Mouse (Mus musculus): ENCODE data around the gene Rundc3a.
A peak's percentile ranks its signal among the peaks of the same experiment; 100 is the strongest.

Rundc3a gene

DNA sequence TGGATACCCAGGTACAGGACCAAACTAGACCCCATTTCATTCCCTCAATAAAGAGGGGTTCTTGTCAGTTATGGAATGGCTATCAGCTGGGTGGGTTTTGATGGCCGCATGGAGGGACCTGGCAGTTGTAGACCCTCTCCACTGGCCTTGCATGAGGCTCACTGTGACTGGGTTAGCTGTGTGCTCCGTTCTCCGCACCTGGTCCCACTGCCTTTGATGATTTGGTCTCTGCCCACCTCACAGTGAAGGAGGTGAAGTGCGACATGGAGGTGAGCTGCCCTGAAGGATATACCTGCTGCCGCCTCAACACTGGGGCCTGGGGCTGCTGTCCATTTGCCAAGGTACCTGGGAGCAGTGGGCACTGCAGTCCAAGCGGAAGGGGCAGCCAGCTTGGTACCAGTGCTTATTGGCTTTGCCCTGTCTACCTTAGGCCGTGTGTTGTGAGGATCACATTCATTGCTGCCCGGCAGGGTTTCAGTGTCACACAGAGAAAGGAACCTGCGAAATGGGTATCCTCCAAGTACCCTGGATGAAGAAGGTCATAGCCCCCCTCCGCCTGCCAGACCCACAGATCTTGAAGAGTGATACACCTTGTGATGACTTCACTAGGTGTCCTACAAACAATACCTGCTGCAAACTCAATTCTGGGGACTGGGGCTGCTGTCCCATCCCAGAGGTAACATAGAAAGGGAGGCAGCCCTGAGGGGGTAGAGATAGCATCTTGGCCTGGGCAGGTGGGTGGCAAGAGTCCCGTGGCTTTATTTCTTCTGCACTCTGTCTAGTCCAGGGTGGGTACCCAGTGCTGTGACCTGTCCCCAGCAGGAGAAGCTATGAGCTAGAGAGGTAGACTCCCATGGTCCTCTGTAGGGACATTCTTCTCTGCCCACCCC lies 41.9 kb downstream of the Rundc3a start:
- DNase-seq (ENCODE audit: low spot score): no peak

DNA sequence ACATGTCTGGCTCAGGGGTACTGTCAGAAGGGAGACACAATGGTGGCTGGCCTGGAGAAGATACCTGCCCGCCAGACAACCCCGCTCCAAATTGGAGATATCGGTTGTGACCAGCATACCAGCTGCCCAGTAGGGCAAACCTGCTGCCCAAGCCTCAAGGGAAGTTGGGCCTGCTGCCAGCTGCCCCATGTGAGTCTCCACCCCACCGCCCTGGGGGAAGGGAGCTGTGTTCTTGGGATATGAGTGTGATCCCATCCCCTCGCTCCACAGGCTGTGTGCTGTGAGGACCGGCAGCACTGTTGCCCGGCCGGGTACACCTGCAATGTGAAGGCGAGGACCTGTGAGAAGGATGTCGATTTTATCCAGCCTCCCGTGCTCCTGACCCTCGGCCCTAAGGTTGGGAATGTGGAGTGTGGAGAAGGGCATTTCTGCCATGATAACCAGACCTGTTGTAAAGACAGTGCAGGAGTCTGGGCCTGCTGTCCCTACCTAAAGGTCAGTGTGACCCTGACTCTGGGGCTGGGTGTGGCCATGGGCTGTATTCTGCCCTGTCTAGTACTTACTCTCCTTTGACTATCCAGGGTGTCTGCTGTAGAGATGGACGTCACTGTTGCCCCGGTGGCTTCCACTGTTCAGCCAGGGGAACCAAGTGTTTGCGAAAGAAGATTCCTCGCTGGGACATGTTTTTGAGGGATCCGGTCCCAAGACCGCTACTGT lies 42.7 kb downstream of the Rundc3a start:
- DNase-seq (ENCODE audit: low spot score): no peak

DNA sequence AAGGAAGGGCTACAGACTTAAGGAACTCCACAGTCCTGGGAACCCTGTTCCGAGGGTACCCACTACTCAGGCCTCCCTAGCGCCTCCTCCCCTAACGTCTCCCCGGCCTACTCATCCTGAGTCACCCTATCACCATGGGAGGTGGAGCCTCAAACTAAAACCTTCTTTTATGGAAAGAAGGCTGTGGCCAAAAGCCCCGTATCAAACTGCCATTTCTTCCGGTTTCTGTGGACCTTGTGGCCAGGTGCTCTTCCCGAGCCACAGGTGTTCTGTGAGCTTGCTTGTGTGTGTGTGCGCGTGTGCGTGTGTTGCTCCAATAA lies 43.2 kb downstream of the Rundc3a start:
- DNase-seq (ENCODE audit: low spot score): no peak

DNA sequence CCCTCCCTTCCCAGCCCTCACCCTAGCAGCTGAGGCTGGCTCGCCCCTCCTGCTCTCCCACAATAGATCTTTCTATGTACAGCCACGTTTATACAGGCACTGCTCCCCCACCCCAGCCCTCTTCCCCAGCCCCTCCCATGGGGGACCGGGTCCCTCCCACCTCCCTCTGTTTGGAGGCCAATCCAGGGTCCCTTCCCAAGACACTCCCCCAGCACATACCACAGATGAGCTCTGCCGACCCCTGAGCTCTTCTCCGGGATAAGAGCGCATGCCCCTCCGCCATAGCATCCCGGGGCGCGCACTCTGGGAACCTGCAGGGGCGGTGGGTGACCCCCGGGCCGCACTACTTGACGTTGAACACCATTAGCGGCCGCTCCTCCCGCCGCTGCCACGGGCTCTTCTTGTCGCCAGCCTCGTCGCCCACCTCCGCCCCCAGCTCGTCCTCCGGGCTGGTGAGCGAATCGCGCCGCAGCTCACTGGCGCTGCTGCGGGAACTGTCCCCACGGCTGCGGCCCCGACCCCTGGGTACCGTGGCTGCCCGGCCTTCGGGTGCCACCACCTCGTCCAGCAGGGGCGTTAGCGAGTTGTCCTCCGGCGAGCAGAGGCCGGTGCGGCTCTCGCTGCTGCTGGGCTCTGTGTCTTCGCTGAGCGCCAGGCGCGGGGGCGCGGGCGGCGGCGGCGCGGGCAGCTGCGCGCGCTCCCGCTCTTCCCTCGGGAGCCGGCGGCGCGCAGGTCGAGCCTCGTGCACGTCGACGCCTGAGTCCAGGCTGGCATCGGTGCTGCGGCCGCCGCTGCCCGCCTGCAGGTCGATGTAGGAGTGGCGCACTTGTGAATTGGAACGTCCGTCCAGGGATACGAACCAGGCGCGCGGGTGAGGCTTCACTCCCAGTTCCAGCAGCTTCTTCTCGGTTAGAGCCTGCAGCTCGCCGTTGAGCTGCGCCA lies 44.2 kb downstream of the Rundc3a start:
- peak; percentile 58 for DNase-seq (ENCODE audit: low spot score)

DNA sequence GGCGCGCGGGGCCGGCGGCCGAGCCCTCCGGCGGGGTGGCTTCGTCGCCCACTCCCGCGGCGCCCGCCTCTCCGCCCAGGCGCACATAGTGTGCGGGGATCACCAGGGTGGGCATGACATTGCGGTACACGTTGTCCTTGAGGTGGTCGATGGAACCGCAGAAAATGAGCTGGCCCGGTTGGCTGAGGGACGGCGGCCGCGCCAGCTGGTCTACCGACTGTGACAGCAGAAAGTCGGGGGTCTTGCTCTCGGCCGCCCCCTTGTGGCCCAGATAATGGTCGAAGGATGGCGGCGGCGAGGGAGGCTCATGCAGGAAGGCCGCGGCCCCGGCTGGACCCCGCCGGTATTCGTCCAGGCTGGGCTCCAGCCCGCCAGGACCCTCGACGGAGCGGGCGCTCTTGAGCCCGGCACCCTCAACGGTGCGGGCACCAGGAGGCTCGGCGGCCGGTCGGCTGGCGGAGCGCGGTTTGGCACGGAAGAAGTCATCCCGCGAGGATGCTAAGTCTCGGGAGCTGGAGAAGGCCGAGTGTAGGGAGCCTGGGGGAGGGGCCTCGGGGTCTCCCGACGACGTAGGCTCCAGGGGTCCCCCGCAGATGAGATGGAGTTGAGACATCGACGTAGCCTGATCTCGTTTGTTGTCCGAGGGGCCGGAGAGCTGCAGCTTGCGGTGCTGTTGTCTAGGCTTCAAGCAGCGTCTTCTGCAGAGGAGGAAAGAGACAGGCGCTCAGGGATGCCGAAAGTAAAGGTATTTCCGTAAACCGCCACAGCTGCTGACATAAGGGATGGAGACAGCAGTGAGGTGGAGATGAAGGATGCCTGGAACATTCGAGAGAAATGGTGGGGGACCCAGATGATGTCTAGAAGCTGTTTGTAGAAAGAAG lies 45.2 kb downstream of the Rundc3a start:
- peak; percentile 80 for DNase-seq (ENCODE audit: low spot score)

DNA sequence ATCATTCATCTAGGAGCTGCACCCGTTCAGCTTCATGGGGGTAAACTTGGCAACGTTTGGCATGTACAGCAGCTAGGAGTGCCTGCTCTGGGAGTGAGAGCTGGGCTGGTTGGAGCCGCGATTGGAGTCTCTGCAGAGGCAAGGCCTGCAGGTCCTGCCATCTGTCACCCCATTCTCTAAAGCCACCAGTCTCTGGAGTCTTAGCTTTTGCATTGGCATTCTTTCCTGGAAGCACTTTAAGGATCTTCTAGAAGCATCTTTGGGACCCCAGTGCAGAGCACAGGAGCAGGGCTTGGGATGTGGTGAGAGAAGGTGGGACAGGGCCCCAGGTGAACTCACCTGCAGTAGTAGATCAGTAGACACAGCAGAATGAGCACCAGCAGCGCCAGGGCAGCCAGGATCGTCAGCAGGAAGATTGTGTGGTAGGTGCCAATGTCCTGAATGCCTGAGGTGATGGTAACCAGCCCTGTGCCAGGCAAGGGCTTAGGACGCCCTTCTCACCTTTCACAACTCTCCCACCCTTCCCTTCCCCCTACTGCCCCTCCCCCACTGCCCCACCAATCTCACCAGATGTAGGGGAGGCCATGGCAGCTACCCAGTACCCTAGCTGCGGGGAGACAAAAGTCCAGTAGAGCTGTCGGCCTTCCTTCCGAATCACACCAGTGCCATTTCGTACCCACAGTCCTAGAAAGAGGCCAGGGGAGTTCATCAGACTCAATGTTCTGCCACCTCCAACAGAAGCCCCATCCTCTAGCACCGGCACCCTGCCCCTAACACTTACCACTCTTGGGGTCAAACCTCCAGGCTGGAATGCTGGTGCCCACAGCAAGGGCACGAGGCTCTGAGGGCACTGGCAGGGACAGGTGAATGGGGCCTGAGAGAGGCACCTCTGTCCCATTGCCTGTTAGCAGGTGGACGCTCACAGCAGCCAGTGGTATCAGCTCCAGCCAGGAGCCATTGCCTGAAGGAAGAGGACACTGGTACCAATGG lies 46.2 kb downstream of the Rundc3a start:
- no peak for DNase-seq (ENCODE audit: low spot score)

DNA sequence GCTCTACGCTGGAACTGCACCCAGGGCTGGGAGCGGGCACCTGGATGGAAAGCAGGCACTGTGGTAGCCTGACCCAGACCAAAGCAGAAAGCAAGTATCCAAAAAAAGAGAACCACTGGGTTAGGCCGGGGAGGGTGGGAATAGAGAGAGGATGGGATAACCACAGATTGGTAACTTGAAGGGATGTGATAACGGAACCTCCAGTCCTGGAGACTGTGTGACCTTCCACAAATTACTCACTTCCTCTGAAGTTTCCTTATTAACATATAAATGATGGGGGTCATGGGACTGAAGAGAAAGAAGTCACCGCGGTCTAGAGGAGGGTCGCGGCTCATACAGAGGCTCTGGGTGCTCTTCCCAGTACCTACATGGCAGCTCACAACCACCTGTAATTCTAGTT lies 47.1 kb downstream of the Rundc3a start:
- no peak for DNase-seq (ENCODE audit: low spot score)

DNA sequence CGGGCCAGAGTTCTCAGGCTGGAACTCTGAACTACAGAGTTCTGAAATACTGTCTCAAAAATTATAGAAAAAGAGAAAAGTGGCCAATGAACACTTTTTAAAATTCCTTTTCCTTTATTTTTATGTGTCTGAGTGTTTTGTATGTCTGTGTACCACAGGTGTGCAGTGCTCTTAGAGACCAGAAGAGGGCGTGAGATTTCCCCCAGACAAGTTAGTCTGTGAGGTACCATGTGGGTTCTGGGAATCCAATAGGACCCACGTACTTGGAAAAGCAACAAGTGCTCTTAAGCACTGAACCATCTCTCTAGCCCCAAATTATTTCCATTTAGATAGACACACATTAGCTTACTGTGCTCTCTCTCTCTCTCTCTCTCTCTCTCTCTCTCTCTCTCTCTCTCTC lies 48.2 kb downstream of the Rundc3a start:
- DNase-seq (ENCODE audit: low spot score): no peak

DNA sequence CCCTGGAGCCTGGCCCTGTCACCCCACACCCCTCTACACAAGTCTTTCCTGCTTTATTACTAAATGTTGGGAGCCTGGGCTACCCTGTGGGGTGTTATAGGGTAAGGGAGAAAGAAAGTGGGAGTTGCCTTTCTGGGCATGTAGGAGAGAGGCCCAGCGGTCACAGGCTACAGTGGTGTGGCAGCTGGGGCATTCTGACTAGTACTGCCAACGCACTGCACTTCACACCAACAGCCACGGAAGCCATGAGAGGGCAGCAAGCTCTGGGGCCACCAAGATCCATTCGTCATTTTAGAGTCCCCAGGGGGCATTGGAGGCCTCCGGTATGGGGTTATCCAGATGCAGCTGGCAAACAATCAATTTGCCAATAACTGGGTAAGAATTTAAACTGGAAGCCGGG lies 48.9 kb downstream of the Rundc3a start:
- no peak for DNase-seq (ENCODE audit: low spot score)

DNA sequence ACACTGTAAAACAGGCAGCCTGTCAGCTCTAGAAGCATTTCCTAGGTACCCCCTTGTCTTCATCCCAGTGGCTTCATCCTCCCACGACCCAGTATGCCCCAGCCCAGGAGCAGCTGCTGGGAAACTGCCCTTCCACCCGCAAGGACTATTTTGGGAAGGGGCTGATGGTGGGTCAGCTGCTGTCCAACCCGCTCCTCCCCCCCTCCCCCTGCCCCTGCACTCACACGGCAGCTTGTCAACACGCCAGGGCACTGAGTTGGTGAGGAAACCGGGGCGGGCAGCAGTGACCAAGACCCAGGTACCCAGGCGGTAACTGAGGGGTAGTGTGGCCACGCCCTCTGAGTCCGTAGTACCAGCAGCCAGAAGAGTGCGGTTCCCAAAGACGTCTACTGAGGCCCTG lies 50.5 kb downstream of the Rundc3a start:
- no peak for DNase-seq (ENCODE audit: low spot score)

DNA sequence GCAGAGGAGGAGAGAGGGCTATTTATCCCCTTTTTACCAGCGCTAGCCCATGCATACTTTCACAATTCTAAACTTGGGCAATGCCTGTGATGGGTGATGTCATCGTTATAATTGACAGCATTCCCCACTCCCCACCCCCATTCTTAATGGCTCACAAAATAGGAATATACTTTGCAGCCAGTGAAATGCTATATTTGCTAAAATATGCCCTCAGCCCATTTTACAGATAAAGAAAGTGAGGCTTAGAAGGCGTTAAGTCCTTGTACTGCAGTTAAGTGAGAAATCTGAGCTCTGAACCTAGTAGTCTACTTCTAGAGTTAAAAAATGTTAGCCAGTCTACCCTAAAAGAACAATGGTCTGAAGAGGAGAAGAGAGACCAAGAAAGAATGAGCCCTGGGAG lies 51.1 kb downstream of the Rundc3a start:
- no peak for DNase-seq (ENCODE audit: low spot score)

DNA sequence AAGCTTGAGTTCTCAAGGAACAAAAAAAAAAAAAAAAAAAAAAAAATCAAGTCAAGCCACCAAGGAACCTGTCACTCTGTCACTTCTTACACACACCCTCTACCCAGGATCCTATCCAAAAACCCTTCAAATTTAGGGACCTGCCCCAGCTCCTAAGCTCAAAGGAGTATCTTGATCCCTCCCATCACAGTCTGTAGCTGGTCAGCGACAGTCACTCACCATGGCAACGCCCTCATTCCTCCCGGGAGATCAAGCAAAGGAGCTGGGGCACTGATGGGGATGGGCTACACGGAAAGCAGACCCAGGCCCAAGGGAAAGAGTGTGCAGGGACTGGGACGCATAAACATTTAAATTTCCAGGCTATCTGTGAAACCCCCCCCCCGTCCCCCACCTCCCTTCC lies 51.6 kb downstream of the Rundc3a start:
- no peak for DNase-seq (ENCODE audit: low spot score)

DNA sequence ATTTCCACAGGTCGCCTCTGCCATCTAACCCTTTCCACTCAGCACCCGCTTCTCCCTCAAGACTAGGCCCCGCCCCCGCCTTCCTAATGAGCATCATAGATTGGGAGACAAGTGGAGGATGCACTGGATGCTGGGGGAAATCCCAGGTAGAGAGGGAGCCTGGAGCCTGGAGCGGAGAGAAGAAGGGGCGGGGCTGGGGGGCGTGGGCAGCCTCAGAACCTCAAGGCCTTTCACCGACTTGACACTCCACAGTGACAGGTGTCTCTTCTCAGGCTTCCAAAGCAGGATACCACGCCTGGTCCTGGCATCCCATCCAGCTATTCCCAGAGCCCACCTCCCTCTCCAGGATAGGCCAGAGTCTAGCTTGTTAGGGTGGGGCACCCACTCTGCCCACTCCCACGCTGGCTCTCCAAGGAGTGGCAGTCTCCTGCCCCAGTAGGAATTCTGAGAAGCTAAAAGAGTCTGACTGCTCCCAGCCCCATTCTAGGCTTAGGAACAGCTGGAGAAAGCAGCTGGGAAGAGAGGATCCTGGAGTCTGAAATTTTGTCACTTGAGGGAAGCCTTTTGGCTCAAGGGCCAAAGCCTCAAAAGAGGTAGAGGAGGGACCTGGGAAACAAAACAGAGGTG lies 52.2 kb downstream of the Rundc3a start:
- peak; percentile 54 for DNase-seq (ENCODE audit: low spot score)

DNA sequence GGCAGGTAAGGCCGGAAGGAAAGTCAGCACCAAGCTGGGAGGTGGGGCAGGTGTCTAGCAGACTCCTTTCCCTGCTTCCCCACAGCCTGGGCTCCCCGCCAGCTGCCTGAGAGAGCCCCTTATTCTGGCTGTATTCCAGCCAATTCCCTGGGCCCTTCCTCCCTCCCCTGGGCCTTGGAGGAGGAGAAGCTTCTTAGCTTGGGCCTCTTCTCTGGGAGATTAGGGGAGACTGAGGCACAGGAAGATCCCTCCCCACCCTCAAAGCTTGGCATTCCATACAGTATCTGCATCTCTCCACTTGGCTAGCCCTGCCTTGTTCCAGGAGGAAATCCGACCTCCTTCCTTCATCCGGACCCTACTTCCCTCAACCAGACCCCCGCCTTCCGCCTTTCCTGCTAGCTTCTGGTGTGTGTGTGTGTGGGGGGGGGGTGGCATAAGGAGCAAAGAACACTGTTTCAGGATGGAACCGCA lies 52.7 kb downstream of the Rundc3a start:
- DNase-seq (ENCODE audit: low spot score): peak; percentile 48

DNA sequence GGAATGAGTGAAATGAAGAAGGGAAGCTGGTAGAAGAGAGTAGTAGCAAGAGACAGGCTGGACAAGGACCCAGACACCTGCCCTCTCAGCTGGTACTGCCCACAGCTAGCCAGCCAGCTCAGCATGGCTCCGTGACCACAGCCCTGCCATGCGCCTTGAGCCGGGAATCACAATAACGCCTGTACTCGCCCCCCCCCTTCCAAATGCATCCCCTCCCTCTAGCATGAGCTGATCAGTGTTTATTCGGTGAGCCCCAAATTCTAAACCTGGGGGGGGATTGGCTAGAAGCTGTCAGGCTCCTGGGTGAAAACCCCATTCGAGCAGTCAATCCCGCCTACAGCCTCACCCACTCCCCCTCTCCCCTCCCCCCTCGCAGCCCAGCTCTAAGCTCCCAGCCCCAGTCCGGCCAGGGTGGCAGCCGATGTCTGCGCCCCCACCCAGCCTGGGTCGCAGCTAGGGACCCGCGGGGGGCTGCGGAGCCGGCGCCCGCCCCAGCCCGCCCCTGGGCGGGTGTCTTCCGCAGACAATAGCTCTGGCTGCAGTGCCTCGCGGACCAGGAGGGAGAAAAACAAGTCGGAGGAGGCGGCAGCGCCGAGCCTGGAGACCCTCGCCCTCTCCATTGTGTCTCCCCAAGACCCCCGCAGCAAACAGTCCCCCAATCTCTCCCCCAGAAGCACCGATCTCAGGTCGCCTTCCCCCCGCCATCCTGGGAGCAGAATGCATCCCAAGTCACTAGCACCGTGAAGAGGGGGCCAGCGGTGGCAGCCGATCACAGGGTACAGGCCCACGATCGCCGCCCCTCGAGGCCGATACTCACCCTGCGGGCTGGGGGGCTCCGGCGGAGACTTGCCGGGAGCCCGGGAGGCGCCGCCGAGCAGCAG lies 53.6 kb downstream of the Rundc3a start:
- no peak for DNase-seq (ENCODE audit: low spot score)

DNA sequence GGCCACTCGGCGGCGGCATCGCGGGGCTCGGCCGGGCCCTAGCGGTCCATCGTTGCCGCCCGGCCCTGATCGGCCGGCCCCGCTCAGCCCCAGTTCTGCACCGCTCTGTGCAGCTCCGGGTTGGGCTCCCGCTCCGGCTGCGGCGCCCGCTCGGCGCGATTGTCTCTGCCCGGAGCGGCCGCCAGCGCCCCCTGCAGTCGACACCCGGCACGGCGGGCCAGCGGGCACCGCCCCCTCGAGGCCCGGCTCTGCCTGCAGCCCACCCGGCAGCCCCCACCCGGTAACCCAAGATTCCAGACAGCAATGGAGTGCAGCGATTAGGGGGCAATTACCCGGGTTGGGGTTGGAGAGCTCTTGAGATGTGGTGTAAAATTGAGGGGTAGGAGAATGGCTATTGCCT lies 54.3 kb downstream of the Rundc3a start, which contains the start of gene Fam171a2:
Fam171a2 (minus strand) TSS at position 186 of the 400 bp plus-strand sequence.
- DNase-seq (ENCODE audit: low spot score): peak; percentile 74

DNA sequence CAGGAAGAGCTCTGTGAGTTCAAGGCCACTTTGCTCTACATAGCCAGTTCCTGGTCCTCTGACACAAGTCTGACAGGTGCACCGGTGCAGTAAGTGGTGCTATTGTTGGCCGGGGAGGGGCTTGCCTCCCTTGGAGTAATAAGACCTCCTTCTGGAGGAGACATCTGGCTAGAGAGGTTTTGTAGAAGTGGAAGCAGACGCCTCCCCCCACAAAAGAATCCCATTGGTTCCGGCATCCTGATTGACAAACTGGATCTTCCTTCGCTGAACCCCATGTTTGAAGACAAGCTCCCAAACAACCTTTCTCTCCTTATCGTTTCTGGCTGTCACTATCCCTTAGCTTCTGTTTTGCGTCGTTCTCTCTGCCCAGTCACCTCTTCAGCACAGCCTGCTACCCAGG lies 55.1 kb downstream of the Rundc3a start:
- no peak for DNase-seq (ENCODE audit: low spot score)

Data from testis, postnatal 14 days (tissue).